Mouse (Mus musculus) hindbrain, embryonic 11.5 days (tissue): ENCODE measurements around the gene Btbd1. TPM values are rescaled to one million over a fixed set of nuclear protein-coding genes. Genes with fewer than 3 reads are reported as not detected.

Source experiments
- polyA plus RNA-seq: library from polyadenylated mRNA; unstranded; fragments of >200 nt; fragmentation: Nextera tagmentation; extraction: Ambion mirVana; gene quantifications from 2 replicates; pipeline ENCODE4 v1.2.1, GENCODE M21; 2014

Gene Btbd1
- polyA plus RNA-seq, 1 experiment from 2014 or later: 101 TPM

Other genes starting within 250 kb of the Btbd1 start
- gene Homer2, start 121.9 kb downstream of the Btbd1 start, polyA plus RNA-seq: 22.2 and 24.4 TPM in 2 replicates
- gene Ramac, start 66.5 kb downstream of the Btbd1 start, polyA plus RNA-seq: 130 and 132 TPM in 2 replicates
- gene 3110040N11Rik, start 40.0 kb downstream of the Btbd1 start, polyA plus RNA-seq: 43.6 and 49.1 TPM in 2 replicates
- not detected in 2 replicates for gene Gm10160, start 26.4 kb upstream of the Btbd1 start, polyA plus RNA-seq
- gene Tm6sf1, start 29.6 kb upstream of the Btbd1 start, polyA plus RNA-seq: 11.3 and 14.8 TPM in 2 replicates
- gene Hdgfl3, start 105.0 kb upstream of the Btbd1 start, polyA plus RNA-seq: 41.6 and 46.6 TPM in 2 replicates
- 0.59 and 0.81 TPM in 2 replicates for gene Bnc1, start 162.9 kb upstream of the Btbd1 start, polyA plus RNA-seq